In genomic region chr14:56778933-56779300, GRCm38 (mm10) we compare ENCODE assay signal across 8 mouse cellular contexts. TPM values are rescaled to one million over a fixed set of nuclear protein-coding genes. Genes with fewer than 3 reads are reported as not detected.
A peak's percentile ranks its signal among the peaks of the same experiment; 100 is the strongest.
DNase-seq lines count a peak whose midpoint lies in the region; ATAC-seq and TF ChIP-seq lines count a peak whose summit lies in the region.

No protein-coding gene starts in this region.

- H3K9me3 ChIP-seq in embryonic facial prominence, embryonic 13.5 days, result no peaks in the 10 kb centered on the region
- no peaks in the 10 kb centered on the region for H3K9me3 ChIP-seq in intestine, embryonic 16.5 days (ENCODE audit: control insufficient read depth, low read length)
- H3K9me3 ChIP-seq in neural tube, embryonic 14.5 days (ENCODE audit: control insufficient read depth, low read length), result no peaks in the 10 kb centered on the region

- TF ChIP-seq CTCF in left cerebral cortex, adult 2 months (IDR thresholded peaks at IDR 0.05), result no peak

- H3K36me3 ChIP-seq in embryonic facial prominence, embryonic 13.5 days, result no peaks in the 10 kb centered on the region
- no peaks in the 10 kb centered on the region for H3K36me3 ChIP-seq in intestine, embryonic 16.5 days (ENCODE audit: control insufficient read depth, insufficient read depth, low read length)
- no peaks in the 10 kb centered on the region for H3K36me3 ChIP-seq in neural tube, embryonic 14.5 days (ENCODE audit: control insufficient read depth, insufficient read depth, low read length)

- no peaks in the 10 kb centered on the region for H3K27me3 ChIP-seq in embryonic facial prominence, embryonic 13.5 days
- H3K27me3 ChIP-seq in intestine, embryonic 16.5 days (replicated peaks; ENCODE audit: control insufficient read depth, insufficient read depth, low read length), result no peaks in the 10 kb centered on the region
- H3K27me3 ChIP-seq in neural tube, embryonic 14.5 days (ENCODE audit: control insufficient read depth, insufficient read depth, low read length), result no peaks in the 10 kb centered on the region

- ATAC-seq in embryonic facial prominence, embryonic 13.5 days (ENCODE audit: insufficient number of reproducible peaks, insufficient read depth, low FRiP score, low TSS enrichment, low read depth), result no peak
- ATAC-seq in intestine, embryonic 16.5 days, result peak; percentile 6; the same call in 1 of the 2 replicates
- peak; percentile 41 for ATAC-seq in neural tube, embryonic 14.5 days (ENCODE audit: low read depth)

- H3K4me3 ChIP-seq in left cerebral cortex, adult 2 months, result peak overlapping the region; percentile 87
- H3K4me3 ChIP-seq in embryonic facial prominence, embryonic 13.5 days, result peak overlapping the region; percentile 97
- peak overlapping the region; percentile 90 for H3K4me3 ChIP-seq in intestine, embryonic 16.5 days (ENCODE audit: low read length)
- H3K4me3 ChIP-seq in neural tube, embryonic 14.5 days (ENCODE audit: low read depth, low read length), result peak overlapping the region; percentile 86

- DNase-seq in left cerebral cortex, adult 2 months (ENCODE audit: extremely low spot score in 1 of 2, low spot score in 2 of 2), result no peak
- DNase-seq in left cerebral cortex, adult 9 months (ENCODE audit: low spot score in 2 of 2), result no peak
- DNase-seq in embryo, embryonic 11 days, result no peak
- DNase-seq in layer of hippocampus, postnatal 25 days (ENCODE audit: extremely low spot score in 1 of 2, low spot score in 1 of 2), result no peak
- no peak for DNase-seq in adrenal gland, adult 8-10 months

- H3K27ac ChIP-seq in left cerebral cortex, adult 2 months, result peak overlapping the region; percentile 91
- H3K27ac ChIP-seq in embryonic facial prominence, embryonic 13.5 days, result peak overlapping the region; percentile 96
- peak overlapping the region; percentile 96 for H3K27ac ChIP-seq in intestine, embryonic 16.5 days (ENCODE audit: low read length)
- H3K27ac ChIP-seq in neural tube, embryonic 14.5 days (ENCODE audit: low read depth, low read length), result peak overlapping the region; percentile 93

- WGBS in embryonic facial prominence, embryonic 13.5 days, result 45% methylated on average over 3 of the region's 3 CpGs
- WGBS in intestine, embryonic 16.5 days, result 27% methylated on average over 3 of the region's 3 CpGs
- WGBS in neural tube, embryonic 14.5 days, result 54% methylated on average over 3 of the region's 3 CpGs

- intact Hi-C loops in left cerebral cortex, adult 2 months (cut with DNase I), result loop anchor here (1.0 to 10.0 kb wide), 2 partner anchors 31 to 204 kb away; partner anchors contain the start of genes Cenpj and Parp4

- peak overlapping the region; percentile 68 for H3K4me2 ChIP-seq in embryonic facial prominence, embryonic 13.5 days
- peak overlapping the region; percentile 52 for H3K4me2 ChIP-seq in intestine, embryonic 16.5 days (ENCODE audit: low read depth, low read length)
- peak overlapping the region; percentile 82 for H3K4me2 ChIP-seq in neural tube, embryonic 14.5 days (ENCODE audit: low read depth, low read length)

- peak overlapping the region; percentile 94 for H3K9ac ChIP-seq in embryonic facial prominence, embryonic 13.5 days
- H3K9ac ChIP-seq in intestine, embryonic 16.5 days (ENCODE audit: low read depth, low read length), result peak overlapping the region; percentile 89
- peak overlapping the region; percentile 32; the same call in 1 of the 2 replicates for H3K9ac ChIP-seq in neural tube, embryonic 14.5 days (replicated peaks; ENCODE audit: low read depth, low read length)

- H3K4me1 ChIP-seq in embryonic facial prominence, embryonic 13.5 days, result peaks cover 17% of the 10 kb centered on the region
- H3K4me1 ChIP-seq in intestine, embryonic 16.5 days (ENCODE audit: control insufficient read depth, insufficient read depth, low read length), result peaks cover 7% of the 10 kb centered on the region
- peaks cover 16% of the 10 kb centered on the region; the same call in 1 of the 2 replicates for H3K4me1 ChIP-seq in neural tube, embryonic 14.5 days (ENCODE audit: control insufficient read depth, insufficient read depth, low read length)

RNA-seq across cellular contexts. Expression of gene Pspc1, which starts 0.8 kb away (rescaled TPM):
- 10 to 100 TPM; 54.8 to 60.5 TPM for total RNA-seq in left cerebral cortex, adult 2 months (2021)
- 35.3 and 45.7 TPM in 2 replicates for polyA plus RNA-seq in embryonic facial prominence, embryonic 13.5 days (2015; fragmentation: Nextera tagmentation; extraction: Ambion mirVana)
- polyA plus RNA-seq in intestine, embryonic 16.5 days (2015; fragmentation: Nextera tagmentation; extraction: Ambion mirVana), result 17.3 and 17.5 TPM in 2 replicates
- 51.3 and 72.5 TPM in 2 replicates for polyA plus RNA-seq in neural tube, embryonic 14.5 days (2014; fragmentation: Nextera tagmentation; extraction: Ambion mirVana)
- total RNA-seq in layer of hippocampus, postnatal 25 days (2021), result 10 to 100 TPM; 51.2 to 55.6 TPM
- total RNA-seq in adrenal gland, adult 8-10 months (2022), result 10 to 100 TPM; 21.5 to 40.4 (median 28.4) TPM

RNA-seq across cellular contexts. Expression of gene Zmym5, which starts 32.6 kb away (rescaled TPM):
- 10 to 100 TPM; 29.3 to 30.4 TPM for total RNA-seq in left cerebral cortex, adult 2 months (2021)
- 29.5 and 31.8 TPM in 2 replicates for polyA plus RNA-seq in embryonic facial prominence, embryonic 13.5 days (2015; fragmentation: Nextera tagmentation; extraction: Ambion mirVana)
- polyA plus RNA-seq in intestine, embryonic 16.5 days (2015; fragmentation: Nextera tagmentation; extraction: Ambion mirVana), result 16.7 TPM in 2 replicates
- 26.5 and 28.0 TPM in 2 replicates for polyA plus RNA-seq in neural tube, embryonic 14.5 days (2014; fragmentation: Nextera tagmentation; extraction: Ambion mirVana)
- total RNA-seq in layer of hippocampus, postnatal 25 days (2021), result 10 to 100 TPM; 24.9 to 29.2 TPM
- 10 to 100 TPM; 30.8 to 48.2 (median 40.5) TPM for total RNA-seq in adrenal gland, adult 8-10 months (2022)

Comparison
In these comparisons a context has a peak if more than half of its experiments do, and no peak if none do; other contexts are left out.
1. H3K9ac ChIP-seq: peak in every context shown above with its lines; median percentile 94 in embryonic facial prominence, embryonic 13.5 days; 89 in intestine, embryonic 16.5 days; 32 in neural tube, embryonic 14.5 days.